Mouse (Mus musculus): Measurements from ENCODE around the gene Edf1. TPM values are rescaled to one million over a fixed set of nuclear protein-coding genes. Genes with fewer than 3 reads are reported as not detected.
"Not testable (repeated sequence)": the region's sequence is repeated elsewhere in the genome, so short reads cannot be mapped to it uniquely, and the experiment has no call there.

Gene Edf1
- polyA plus RNA-seq, 1 experiment: 190 TPM

DNA sequence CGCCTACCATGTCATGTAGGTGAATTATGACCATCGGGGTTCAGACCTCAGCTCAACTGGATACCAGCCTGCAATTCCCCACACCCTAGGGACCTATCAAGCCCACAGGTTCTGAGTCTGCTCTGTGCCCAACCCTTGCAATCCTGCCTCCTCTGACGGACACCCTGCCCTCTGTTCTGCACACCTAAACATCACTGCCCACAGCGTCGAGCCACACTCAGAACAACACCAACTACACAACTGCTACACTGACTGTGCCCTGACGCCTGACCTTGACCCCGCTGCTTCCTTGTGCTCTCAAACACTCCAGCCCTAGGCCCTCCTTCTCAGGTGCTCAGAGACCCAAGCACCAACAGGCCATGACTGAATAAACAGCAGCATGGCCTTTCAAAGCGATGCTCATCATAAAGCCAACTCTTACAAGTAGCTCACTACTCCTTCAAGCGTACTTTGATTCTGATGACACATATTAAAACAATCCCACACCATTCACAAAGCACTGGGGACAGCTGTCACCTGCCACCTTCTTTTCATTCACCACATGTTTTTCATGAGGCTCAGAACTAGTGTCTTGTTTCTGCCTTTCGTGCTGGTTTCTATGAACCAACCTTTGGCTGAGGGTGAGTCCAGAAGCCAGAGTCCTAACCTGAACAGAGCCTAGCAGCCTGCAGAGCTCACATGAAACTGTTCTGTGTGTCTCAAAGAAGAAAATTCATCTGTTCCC, 15.8 kb upstream of the Edf1 start:
- peaks cover 37% of the 10 kb centered on the region for H3K4me1 ChIP-seq (ENCODE audit: control insufficient read depth)

DNA sequence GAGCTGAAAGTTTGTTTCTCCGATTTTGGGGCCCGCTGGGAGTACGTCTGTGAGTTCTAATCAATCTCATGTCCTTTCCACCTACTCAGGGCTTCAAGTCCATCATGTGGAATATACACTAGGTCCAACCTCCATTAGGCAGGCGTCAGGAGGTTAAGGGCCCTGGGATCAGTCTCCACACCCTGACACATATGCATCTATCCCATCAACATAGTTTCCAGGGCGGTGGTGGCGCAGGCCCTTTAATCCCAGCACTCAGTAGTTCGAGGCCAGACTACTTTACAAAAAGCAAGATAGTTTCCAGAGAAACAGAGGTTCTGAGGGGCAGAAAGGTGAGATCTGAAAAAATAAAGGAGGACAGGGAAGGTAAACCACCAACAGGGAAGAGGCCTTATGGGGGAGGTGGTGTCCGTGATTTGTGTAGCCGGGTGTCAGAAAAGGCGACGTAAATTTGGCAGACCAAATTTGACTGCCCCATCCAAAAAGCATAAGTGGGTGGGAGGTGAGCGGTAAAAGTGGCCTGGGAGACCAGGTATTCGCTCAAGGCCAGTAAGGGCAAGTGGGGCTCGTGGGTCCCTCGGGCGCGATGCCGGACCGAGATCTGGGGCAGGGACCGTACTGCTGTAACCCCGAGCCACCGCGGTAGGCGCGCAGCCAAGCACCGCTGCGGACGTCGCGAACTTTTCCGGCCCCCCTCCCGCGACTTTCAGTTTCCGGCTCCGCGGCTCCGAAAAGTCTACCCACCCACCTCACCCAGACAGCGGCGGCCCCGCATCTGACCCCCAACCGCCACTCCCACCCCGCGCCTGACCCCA, 11.4 kb upstream of the Edf1 start:
- no peaks in the 10 kb centered on the region; the same call in 1 of the 2 replicates for H3K27me3 ChIP-seq (ENCODE audit: control insufficient read depth)

More for the DNA sequence above, 15.8 kb upstream of the Edf1 start:
- no peak for TF ChIP-seq TAL1 (IDR thresholded peaks at IDR 0.05; ENCODE audit: low read length)
- TF ChIP-seq GATA1 (IDR thresholded peaks at IDR 0.05; ENCODE audit: low read length): no peak
- peaks cover 62% of the 10 kb centered on the region for H3K36me3 ChIP-seq (ENCODE audit: control insufficient read depth)
- no peaks in the 10 kb centered on the region for H3K9me3 ChIP-seq (ENCODE audit: control insufficient read depth, low read length)
- H3K4me3 ChIP-seq (replicated peaks): no peak overlapping the region
- no peaks in the 10 kb centered on the region for H3K27me3 ChIP-seq (ENCODE audit: control insufficient read depth)

DNA sequence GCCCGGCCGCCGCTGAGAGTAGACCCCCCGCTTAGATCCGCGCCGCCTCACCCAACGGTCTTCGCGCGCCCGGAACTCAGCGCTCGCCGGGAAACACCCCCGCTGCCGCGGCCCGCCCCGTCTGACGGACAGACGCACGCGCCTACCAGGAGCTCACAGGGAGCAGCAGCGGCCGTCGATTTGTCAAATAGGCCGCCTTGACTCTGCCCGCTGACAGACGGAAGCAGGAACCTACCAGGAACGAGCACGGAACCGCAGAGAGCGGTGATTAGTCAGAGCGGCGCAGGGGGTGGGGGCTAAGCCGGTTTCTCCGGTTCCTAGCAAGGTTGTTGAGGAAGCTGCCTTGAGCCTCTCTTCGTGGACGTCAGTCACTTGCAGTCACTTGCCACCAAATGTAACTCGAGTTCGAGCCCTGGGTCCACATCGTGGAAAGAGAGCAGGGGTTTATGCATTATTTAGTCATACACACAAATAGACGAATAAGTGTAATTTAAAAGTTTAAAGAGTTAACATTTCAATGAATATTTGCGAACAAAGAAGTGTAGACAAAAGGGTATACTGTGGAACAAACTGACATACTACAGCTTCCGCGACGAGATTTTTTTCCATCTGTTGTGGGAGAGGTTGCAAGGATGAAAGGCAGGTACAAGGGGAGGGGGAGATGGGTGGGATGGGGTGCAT, 10.7 kb upstream of the Edf1 start, which contains the start of gene Traf2:
Traf2 (minus strand) TSS at position 130 of the 681 bp plus-strand sequence.
- Histone ChIP-seq H3K27me3 (ENCODE audit: control insufficient read depth) (no peaks in the 10 kb centered on the region; the same call in 1 of the 2 replicates), H3K4me3 (replicated peaks) (peak within 1 kb of the TSS; percentile 81), H3K36me3 (ENCODE audit: control insufficient read depth) (peaks cover 20% of the 10 kb centered on the region), H3K9me3 (ENCODE audit: control insufficient read depth, low read length) (no peaks in the 10 kb centered on the region), H3K4me1 (ENCODE audit: control insufficient read depth) (peaks cover 38% of the 10 kb centered on the region)
- TF ChIP-seq TAL1 (IDR thresholded peaks at IDR 0.05; ENCODE audit: low read length) (no peak), GATA1 (IDR thresholded peaks at IDR 0.05; ENCODE audit: low read length) (no peak)

More for the DNA sequence above, 11.4 kb upstream of the Edf1 start:
- TF ChIP-seq GATA1 (IDR thresholded peaks at IDR 0.05; ENCODE audit: low read length) (no peak), TAL1 (IDR thresholded peaks at IDR 0.05; ENCODE audit: low read length) (no peak)
- peaks cover 23% of the 10 kb centered on the region for H3K36me3 ChIP-seq (ENCODE audit: control insufficient read depth)
- H3K4me1 ChIP-seq (ENCODE audit: control insufficient read depth): peaks cover 41% of the 10 kb centered on the region
- H3K4me3 ChIP-seq (replicated peaks): peak overlapping the region; percentile 81
- no peaks in the 10 kb centered on the region for H3K9me3 ChIP-seq (ENCODE audit: control insufficient read depth, low read length)

DNA sequence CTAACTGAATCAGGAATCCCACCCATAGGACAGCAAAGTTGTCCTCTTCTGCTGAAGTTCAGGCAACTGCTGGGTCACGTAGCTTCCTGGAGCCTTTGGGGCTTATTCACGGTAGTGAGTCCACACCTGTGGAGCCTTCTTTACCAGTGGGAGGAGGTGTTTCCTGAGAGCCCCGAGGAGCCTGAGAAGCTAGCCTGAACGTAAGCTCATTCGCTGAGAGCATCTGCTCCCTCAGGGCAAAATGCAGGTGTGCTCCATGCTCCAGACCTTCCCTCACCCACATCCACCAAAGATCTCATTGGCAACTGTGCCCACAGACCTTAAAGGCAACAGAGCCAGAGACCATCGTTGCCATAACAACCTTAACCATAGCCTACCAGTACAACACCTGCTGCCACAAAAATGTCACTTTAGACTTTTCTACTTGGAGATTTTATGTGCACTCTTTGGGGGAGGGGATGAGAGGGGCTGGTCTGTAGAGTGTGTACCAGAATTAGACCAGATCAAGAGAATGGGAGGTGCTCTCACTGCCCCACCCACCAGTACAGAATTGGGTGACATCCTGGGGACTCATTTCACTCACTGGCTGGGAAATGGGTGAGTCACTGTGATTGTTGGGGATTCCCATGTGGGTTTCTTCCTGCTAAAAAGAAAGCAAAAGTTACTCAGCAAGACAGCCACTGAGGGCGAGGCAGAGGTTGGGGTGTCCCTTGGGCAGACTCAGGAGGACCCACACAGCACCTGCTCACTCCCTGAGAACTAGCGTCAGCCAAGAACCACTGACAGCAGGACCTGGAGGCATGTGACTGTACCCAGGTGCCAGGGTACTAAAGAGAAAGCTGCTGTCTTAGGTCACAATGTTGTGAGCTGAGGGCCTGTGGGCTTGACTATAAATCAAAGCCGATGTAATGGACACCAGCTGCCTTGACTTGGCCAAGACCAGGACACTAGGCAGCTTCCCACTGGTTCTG, 8.3 kb upstream of the Edf1 start:
- H3K36me3 ChIP-seq (ENCODE audit: control insufficient read depth): peaks cover 11% of the 10 kb centered on the region
- no peak overlapping the region for H3K4me3 ChIP-seq (replicated peaks)
- H3K9me3 ChIP-seq (ENCODE audit: control insufficient read depth, low read length): no peaks in the 10 kb centered on the region
- H3K4me1 ChIP-seq (ENCODE audit: control insufficient read depth): peaks cover 29% of the 10 kb centered on the region
- no peaks in the 10 kb centered on the region; the same call in 1 of the 2 replicates for H3K27me3 ChIP-seq (ENCODE audit: control insufficient read depth)
- TF ChIP-seq GATA1 (IDR thresholded peaks at IDR 0.05; ENCODE audit: low read length): no peak
- no peak for TF ChIP-seq TAL1 (IDR thresholded peaks at IDR 0.05; ENCODE audit: low read length)

DNA sequence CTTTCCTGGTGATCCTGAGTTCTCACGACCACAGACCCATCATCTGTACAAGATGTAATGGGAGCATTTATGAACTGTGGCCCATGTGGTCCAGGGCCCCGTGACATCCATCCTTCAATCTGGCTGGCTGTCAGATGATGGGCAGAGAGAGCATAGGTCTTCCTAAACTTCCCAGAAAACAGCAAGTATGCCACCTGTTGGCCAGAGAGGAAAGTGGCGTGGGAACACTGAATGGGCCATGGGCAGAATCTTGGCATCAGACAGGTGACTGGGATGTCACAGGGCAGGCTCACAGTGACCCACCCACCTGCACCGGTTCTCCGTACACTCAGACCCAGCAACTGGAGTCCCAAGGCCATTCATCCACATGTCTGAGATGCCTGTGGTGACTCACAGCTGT, 6.5 kb upstream of the Edf1 start:
- Histone ChIP-seq H3K27me3 (ENCODE audit: control insufficient read depth) (no peaks in the 10 kb centered on the region; the same call in 1 of the 2 replicates), H3K9me3 (ENCODE audit: control insufficient read depth, low read length) (no peaks in the 10 kb centered on the region), H3K4me1 (ENCODE audit: control insufficient read depth) (peaks cover 13% of the 10 kb centered on the region), H3K4me3 (replicated peaks) (no peak overlapping the region), H3K36me3 (ENCODE audit: control insufficient read depth) (no peaks in the 10 kb centered on the region)
- TF ChIP-seq TAL1 (IDR thresholded peaks at IDR 0.05; ENCODE audit: low read length): no peak
- TF ChIP-seq GATA1 (IDR thresholded peaks at IDR 0.05; ENCODE audit: low read length): no peak

DNA sequence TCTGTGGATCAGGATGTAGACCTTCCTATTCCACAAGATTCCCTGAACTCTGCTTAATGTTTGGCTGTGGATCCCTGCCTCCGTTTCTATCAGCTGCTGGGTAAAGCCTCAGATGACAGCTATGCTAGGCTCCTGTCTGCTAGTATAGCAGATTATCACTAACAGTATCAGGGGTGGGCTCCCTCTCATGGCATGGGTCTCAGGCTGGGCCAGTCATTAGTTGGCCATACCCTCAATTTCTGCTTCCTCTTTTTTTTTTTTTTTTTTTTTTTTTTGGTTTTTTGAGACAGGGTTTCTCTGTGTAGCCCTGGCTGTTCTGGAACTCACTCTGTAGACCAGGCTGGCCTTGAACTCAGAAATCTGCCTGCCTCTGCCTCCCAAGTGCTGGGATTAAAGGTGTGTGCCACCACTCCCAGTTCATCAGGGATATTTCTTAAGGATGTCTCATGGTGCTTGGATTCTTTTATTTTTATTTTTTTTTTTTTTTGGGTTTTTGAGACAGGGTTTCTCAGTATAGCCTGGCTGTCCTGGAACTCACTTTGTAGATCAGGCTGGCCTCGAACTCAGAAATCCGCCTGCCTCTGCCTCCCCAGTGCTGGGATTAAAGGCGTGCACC, 4.4 kb upstream of the Edf1 start:
- not testable (repeated sequence) for H3K36me3 ChIP-seq (ENCODE audit: control insufficient read depth); H3K4me3 ChIP-seq (replicated peaks); H3K27me3 ChIP-seq (ENCODE audit: control insufficient read depth); H3K9me3 ChIP-seq (ENCODE audit: control insufficient read depth, low read length)
- peaks cover 19% of the 10 kb centered on the region for H3K4me1 ChIP-seq (ENCODE audit: control insufficient read depth)

DNA sequence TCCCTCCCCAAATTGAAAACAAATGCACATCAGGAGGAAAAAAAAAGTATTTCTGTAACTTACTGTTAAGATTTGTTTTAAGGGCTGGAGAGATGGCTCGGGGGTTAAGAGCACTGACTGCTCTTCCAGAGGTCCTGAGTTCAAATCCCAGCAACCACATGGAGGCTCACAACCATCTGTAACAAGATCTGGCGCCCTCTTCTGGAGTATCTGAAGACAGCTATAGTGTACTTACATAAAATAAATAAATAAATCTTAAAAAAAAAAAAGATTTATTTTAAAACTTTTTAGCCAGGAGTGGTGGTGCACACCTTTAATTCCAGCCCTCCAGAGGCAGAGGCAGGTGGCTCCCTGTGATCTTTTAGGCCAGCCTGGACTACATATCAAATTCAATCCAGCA, 2.2 kb upstream of the Edf1 start:
- not testable (repeated sequence) for H3K9me3 ChIP-seq (ENCODE audit: control insufficient read depth, low read length); H3K4me3 ChIP-seq (replicated peaks); H3K27me3 ChIP-seq (ENCODE audit: control insufficient read depth)
- peaks cover 15% of the 10 kb centered on the region for H3K36me3 ChIP-seq (ENCODE audit: control insufficient read depth)
- H3K4me1 ChIP-seq (ENCODE audit: control insufficient read depth): peaks cover 31% of the 10 kb centered on the region

DNA sequence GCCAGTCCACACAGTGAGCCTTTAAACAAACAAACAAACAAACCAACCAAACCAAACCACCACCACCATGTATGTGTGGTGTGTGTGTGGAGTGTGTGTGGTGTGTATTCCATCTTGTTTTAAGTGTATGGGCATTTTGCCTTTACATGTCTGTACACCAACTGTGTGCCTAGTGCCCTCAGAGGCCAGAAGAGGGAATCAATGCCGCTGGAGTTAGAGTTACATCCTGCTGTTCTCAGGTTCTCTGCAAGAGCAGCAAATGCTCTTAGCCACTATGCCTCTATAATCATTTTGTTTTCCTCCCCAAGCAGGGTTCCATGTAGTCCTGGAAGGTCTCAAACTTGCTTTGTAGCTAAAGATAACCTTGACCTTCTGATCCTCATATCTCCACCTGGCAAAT, 1.4 kb upstream of the Edf1 start:
- Histone ChIP-seq H3K9me3 (ENCODE audit: control insufficient read depth, low read length) (no peaks in the 10 kb centered on the region), H3K4me3 (replicated peaks) (peak overlapping the region; percentile 12), H3K27me3 (ENCODE audit: control insufficient read depth) (no peaks in the 10 kb centered on the region), H3K36me3 (ENCODE audit: control insufficient read depth) (peaks cover 23% of the 10 kb centered on the region), H3K4me1 (ENCODE audit: control insufficient read depth) (peaks cover 31% of the 10 kb centered on the region)
- no peak for TF ChIP-seq GATA1 (IDR thresholded peaks at IDR 0.05; ENCODE audit: low read length)
- no peak for TF ChIP-seq TAL1 (IDR thresholded peaks at IDR 0.05; ENCODE audit: low read length)
